Mouse (Mus musculus) effector memory CD4-positive, alpha-beta T cell, adult 7 months (primary cell): ENCODE measurements around the gene Dnah9. TPM values are rescaled to one million over a fixed set of nuclear protein-coding genes. Genes with fewer than 3 reads are reported as not detected.

Experiments
- polyA plus RNA-seq: library from polyadenylated mRNA; unstranded; fragments of 100-300 nt; shearing (Covaris generic); gene quantifications from one replicate; pipeline ENCODE4 v1.2.1, GENCODE M21; 2017

Gene Dnah9
- polyA plus RNA-seq: 0.22 TPM

GRCm38 (mm10) chr11:66167801-66168651, at the start of gene Dnah9:
TSS of gene Dnah9 (minus strand) at chr11:66168551.

GRCm38 (mm10) chr11:65806909-65807504, 361.3 kb downstream of the Dnah9 start, which contains the start of gene Zkscan6:
TSS of gene Zkscan6 (plus strand) at chr11:65807175.

GRCm38 (mm10) chr11:65788154-65788553, 380.2 kb downstream of the Dnah9 start, which contains the start of gene Map2k4:
TSS of gene Map2k4 (minus strand) at chr11:65788297.

